Mouse (Mus musculus) gastrocnemius, adult 18-20 months (tissue): ENCODE measurements around the gene Chkb. TPM values are rescaled to one million over a fixed set of nuclear protein-coding genes. Genes with fewer than 3 reads are reported as not detected.

ENCODE experiments used
- DNase-seq: peaks from one replicate; pipeline ENCODE4 v3.0.0; 2021; ENCODE audit warnings: low spot score
- long read RNA-seq, 2 experiments: library from polyadenylated mRNA; stranded (forward); transcript quantifications; one replicate each; pipeline ENCODE4 v2.0.0; 2021
- total RNA-seq, 2 experiments: library from RNA; stranded (reverse); gene quantifications; 2 replicates each; pipeline ENCODE4 v1.2.3; 2021

The Chkb gene
- 10 to 100 TPM; 19.7 to 27.0 TPM for total RNA-seq
- long read RNA-seq, experiment 1, transcript Chkb-201 (11 exons, 1,707 nt) = major isoform, 15 of 24 reads
- long read RNA-seq, experiment 1, partial matches to known transcripts = 1 of 24 reads
- long read RNA-seq, experiment 1, other reads (novel, unspliced or antisense) = 7 of 24 reads
- long read RNA-seq, experiment 2, transcript Chkb-201 (11 exons, 1,707 nt) = major isoform, 11 of 19 reads
- long read RNA-seq, experiment 2, partial matches to known transcripts = 2 of 19 reads
- long read RNA-seq, experiment 2, other reads (novel, unspliced or antisense) = 5 of 19 reads

DNA sequence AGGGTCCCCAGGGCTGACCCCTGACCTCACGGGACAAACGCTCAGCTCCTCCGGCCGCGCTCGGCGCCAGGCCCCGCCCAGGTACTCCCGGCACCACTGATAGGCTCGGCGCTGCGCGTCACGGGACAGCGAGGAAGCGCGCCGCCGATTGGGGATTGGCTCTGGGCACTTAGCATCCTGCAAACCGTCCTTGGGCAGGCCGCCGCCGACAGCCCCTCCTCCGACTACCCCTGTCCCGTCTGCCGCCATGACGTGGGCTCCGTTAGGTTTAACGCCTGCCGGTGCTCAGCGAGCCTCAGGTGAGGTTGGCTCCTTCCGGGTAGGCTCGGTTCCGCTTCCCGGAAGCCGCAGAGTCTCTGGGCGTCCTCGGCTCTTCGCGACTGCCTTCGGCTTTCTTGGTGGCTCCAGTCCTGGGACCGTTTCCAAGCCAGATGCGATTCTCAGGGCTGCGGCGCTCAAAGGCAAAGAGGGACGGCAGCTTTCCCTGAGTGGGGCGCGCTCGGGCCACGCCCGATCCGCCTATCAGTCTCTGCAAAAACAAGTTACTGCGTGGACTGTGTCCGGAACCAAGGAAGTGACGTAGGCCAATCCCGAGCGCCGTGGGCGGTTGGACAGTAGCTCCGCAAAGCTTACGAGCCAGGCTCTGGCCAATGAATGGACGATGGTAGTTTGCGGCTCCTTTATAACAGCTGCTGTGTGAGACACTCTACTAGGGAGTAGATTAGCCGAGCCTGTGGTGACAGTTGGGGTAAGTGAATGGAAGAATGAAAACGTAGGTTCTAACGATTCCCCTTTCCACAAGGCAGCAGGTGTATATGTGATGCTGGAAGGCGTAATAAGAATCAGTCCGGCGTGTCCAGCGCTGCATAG is at the start of gene Chkb, which contains the start of the genes C730034F03Rik and Gm44502:
TSS of gene Chkb (minus strand) at position 557 of the 870 bp plus-strand sequence.
TSS of gene C730034F03Rik (plus strand) at position 238 of the 870 bp plus-strand sequence.
TSS of gene Gm44502 (minus strand) at position 345 of the 870 bp plus-strand sequence.
- peak; percentile 91 for DNase-seq

DNA sequence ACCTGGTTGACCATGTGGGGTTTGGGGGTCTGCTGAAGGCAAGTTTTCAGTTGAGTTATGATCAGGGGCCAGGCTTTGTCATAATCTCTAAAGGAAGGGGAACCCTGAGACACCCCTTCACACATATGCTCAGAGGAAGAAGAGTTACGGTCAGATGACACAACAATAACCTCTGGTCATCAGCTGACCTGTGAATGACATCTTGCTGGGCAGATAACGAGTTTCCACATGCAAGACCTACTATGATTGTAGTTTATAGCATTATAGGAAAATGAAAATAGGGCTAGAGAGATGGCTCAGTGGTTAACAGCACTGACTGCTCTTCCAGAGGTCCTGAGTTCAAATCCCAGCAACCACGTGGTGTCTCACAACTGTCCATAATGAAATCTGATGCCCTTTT is 48.9 kb upstream of the Chkb start:
- no peak for DNase-seq

DNA sequence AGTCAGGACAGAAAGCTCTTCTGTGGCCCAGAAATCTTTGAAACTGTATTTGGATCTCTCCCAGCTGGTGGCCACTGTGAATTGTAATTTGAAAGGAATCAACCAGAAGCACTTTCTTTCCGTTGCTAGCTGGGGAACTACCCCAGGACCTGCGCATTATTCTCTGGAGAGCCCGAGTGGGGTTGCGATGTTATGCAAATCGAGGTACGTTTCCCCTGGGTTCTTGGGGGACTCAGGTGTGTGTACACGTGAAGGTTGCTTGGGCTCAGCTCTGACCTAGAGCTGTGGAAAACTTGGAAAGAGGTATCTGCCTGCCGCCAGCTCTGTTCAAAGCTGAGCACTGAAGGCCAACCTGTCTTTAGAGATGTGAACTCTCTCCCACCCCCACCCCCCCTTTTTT is 48.1 kb upstream of the Chkb start:
- DNase-seq = no peak

DNA sequence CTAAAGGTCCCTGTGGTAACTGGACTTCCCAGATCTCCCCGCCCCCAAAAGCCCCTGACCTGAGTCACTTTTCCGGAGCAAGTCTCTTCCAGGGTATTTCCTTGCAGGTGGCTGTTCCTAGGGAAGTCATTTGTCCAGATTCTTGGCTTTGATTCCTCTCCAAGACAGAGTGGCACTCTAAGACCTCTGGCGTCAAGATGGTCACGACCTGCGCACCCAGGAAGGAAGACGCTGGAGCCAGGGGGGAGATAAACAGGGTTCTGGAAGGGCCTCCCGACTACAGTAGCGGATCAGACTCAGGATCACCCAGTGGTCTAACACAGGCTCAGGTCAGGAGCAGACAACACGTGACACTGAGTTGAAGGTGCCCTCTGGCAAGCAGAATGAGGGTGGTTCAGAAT is 47.4 kb upstream of the Chkb start, which contains the start of gene Arsa:
TSS of gene Arsa (minus strand) at position 335 of the 401 bp plus-strand sequence.
- no peak for DNase-seq

DNA sequence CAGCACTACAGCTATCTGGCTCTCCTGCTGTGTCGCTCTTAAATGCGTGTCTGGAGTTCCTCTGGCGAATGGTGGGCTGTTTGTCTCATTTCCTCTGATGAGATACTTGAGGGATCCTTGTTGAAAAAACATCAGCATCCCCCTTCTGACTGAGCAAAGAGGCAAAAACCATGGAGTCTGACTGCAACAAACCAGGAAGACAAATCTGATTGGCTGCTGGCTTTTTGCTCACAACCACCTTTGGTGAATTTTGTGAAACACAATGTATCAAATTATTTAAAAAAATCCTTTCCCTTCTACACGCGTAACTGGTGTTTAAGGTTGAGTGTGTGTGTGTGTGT is 46.7 kb upstream of the Chkb start:
- no peak for DNase-seq

DNA sequence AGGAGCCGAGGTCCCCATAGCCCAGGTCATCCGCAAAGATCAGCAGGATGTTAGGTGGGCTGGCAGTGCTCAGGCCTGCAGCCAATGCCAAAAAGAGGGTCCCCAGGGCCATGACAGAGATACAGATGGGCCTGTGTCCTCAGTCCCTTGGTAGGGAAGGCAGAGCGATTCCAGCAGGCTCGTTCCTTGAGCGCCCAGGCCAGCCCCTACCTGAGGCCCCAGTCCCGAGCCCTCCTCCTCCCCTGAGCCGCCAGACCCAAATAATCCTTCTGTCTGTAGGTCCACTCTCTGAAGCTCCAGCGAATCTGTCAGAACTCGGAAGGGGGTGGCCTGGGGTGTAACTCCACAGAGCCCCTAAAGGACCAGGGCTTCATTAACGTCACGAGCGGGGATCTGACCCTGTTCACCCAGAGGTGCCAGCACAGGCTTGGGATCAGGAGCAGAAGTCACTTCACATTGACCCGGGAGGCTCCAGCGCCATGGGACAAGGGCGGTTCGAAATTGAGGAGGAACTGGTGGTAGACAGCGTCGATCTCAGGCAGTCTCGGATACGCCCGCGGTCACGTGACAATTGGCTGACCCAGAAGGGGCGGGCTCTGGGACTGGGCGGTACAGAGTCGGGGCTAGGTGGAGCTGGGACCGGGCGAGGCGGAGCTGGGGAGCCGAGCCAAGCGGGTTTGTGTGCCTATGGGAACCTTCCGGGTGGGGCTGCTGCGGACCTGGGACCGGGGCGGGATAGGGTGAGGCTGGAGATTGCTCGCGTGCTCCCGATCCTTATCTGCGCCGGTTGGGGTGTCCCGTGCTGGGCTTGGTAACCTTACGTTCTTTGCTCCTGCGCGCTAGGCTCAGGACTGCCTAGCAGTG is 46.1 kb upstream of the Chkb start:
- peak; percentile 95 for DNase-seq

DNA sequence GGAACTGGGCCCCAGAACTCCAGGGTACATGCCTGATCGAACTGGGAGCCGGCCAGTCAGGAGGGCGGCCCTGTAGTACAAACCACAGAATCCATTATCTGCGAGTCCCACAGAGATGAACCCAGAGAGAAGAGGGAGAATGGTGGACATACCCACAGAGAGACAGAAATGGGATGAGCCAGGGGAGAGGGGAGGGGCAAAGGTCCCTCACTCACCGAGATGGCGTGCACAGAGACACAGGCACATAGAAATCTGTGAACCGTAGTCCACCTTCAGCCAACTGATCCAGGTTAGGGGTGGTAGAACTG is 45.5 kb upstream of the Chkb start:
- DNase-seq = no peak

DNA sequence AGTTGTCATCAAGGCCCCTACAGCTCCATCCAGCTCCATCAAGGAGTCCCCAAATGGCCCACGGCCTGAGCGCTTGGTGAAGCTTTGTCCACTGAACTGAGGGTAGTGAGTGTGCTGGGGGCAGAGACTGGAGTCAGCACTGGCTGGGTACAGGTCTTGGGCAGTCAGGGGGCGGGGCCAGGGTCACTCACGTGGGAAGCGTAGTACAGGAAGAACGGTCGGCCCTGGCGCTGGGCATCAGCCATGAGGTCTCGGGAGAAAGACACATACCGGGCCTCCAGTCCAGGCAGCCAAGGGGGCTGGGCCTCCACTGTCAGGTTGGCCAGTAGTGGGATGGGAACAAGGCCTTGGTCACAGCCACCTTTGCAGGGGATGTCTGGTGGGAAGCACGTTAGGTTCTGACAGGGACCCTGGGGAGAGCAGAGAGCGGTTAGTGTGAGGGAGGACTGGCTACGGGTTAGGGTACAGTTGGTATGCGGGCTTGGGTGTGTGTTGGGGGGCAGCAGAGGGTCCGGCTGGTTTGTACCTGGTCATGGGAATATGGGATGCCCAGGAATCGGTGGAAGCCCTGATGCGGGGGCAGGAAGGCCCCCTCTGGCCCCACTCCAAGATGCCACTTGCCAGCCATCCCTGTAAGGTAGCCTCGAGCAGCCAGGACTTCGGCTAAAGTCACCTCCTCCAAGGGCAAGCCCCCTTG is 45.0 kb upstream of the Chkb start:
- DNase-seq = no peak

DNA sequence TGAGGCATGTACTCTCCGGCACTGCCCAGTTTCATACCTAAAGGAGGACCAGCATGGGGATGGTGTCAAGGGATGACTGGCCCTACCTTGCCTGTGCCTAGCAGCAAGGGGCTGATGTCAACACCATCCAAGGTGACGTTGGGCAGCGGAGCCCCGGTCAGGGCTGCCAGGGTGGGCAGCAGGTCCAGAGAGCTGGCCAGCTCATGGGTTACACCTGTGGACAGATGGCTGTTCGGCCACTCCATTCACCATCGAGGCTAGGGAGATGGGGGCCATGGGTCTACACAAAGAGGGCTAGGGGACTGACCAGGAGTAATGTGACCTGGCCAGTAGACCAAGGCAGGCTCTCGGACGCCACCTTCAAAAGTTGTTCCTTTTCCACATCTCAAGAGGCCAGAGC is 44.2 kb upstream of the Chkb start:
- DNase-seq = no peak

DNA sequence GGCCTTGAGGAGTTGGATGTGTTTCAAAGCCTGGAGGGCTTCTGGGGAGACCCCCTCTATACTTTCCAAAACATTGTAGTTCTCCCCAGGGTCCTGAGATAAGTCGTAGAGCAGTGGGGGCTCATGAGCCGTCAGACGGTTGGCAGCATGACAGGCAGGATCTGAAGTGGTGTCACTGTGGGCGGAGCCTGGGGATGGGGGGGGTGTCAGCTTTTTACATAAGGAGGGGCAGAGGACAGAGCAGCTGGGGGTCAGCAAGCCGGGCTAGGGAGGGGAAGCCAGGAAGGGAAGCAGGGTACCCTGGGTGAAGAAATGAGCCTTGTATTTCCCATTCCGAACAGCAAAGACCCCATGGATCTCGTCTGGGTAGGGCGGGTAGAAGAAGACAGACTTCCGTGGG is 43.7 kb upstream of the Chkb start:
- no peak for DNase-seq

DNA sequence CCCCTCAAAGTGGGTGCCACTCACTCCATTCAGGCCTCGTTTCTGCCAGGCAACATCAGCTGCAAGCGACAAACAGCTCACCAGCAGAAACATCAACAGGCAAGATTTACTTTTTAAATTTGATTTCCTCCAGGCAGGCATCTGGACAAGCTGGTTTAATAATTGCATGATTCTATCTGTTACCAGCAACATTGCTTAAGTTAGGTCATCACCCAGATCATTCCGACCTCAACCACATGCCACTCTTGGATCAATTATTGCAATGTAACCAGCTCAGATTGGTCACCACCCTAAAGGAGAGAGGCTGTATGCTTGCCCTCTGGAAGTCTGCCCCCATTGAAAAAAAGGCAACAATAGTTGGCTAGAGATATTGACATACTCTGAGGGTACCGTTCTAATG is 41.8 kb upstream of the Chkb start:
- no peak for DNase-seq

DNA sequence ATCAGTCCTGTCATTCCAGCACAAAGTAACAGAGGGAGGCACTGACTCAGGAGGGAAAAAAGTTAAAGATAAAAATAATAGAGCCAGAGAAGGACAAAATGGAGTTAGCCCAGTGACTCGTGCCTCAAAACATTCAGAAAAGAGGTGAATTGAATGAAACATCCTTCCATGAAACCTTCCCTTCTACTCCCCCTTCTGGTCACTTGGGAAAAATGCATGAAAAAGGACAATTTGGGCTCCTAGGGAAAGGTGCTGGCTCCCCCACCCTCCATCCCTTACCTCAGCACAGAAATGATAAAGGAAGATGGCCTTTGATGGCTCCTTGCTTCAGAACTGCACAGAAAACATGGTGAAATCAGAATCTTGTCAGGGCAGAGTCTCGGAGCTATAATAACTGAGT is 38.9 kb upstream of the Chkb start:
- DNase-seq = peak; percentile 10

DNA sequence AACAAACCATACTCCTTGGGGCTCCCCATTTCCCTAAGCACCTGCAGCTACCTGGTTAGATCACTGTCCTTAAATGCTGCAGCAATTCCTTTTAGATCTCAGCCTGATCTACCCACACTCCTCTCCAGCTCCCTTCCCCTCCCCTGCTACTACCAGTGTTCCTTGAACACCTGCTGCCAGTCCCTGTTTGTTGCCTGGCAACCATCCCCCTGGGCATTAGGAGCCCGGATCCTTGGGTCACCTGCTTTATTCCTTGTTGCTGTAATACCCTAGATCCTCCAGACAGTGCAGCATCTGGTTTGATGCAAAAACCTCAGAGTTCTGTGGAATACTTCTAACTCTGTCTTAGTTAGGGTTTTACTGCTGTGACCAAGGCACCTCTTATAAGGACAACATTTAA is 35.3 kb upstream of the Chkb start:
- DNase-seq = no peak

DNA sequence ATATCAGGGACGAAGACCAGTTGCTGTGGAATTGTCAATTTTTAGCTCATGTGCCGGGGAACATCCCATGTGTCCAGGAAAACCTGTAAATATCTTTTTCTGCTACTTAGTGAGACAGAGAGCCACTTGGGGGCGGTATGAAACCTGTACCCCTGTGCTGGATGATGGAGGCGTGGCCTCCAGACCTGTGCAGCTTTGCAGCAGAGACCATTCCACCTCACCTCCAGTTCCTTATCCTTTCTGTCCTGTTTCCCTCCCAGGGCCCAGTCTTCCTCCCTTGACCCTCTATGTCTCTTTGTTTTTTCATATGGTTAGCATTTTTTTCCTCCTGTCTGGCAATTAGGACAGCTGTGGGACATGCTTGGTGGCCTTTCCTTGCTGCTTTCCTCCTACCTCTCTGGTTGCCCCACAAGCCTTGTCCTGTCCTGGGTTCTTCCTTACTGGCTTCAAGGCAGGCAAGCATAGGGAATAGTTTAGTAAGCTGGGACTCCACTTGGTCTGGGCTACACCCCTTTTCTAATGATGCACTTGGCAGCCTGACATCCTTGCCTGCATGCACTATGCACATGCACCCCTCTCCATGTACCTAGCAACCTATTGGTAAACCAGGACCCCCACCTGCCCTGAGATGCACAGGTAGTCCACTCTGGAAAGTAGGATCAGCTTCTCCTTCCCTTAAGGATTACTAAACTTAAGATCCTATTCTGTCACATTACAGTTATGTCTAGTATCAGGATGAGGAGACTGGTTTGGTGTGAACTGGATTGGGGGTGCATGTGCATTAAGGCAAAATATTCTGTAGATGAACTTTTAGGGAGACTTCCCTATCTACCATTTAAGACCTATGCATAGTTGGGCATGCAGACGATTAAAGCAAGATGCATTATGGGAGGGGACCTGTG is 33.9 kb upstream of the Chkb start:
- DNase-seq = no peak

DNA sequence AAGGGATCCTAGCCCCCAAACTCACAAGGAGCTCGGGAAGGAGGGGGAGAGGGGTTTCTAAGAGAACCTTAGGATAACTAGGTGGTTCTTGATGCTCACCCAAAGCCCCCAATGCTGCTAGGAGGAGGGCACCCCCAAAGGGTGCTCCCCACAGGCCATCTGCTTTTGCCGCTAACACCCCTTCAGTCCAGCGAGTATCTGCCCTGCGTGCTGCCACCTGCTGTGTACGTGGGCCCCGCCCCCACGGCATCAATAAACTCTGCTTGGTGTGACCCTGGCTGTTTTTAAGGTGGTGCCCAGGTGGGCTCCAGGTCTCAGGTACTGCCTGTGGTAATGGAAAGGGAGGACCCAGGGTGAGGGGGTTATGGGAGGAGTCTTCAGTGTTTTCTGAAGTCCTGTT is 32.5 kb upstream of the Chkb start:
- no peak for DNase-seq

DNA sequence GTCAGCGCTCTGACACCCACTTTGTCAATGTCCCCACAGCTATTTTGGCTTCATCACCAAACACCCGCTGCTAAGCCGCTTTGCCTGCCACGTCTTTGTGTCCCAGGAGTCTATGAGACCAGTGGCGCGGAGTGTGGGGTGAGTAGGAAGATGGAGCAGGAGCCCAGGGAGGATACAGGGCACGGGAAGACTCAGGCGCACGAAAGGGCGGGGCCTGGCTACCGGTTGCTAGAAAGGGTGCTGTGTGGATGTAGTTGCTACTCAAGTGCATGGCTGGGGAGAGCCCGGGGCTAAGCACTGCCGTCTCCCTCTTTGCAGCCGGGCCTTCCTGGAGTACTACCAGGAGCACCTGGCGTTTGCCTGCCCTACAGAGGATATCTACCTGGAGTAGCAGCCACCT is 31.6 kb upstream of the Chkb start:
- no peak for DNase-seq

DNA sequence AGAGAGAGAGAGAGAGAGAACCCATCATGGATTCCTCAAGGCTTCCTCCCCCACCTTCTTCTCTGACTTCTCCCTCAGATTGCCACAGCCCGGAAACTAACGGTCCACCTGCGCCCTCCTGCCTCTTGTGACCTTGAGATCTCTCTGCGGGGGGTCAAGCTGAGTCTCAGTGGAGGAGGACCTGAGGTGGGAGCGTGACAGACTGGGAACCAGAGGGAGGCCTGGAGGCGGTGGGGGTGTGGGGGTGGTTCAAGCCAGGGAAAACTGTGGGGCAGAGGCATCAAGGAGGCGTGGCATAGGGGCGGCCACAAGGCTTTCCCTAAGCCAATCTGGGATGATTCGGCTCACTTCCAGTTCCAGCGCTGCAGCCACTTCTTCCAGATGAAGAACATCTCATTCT is 30.6 kb upstream of the Chkb start:
- no peak for DNase-seq

DNA sequence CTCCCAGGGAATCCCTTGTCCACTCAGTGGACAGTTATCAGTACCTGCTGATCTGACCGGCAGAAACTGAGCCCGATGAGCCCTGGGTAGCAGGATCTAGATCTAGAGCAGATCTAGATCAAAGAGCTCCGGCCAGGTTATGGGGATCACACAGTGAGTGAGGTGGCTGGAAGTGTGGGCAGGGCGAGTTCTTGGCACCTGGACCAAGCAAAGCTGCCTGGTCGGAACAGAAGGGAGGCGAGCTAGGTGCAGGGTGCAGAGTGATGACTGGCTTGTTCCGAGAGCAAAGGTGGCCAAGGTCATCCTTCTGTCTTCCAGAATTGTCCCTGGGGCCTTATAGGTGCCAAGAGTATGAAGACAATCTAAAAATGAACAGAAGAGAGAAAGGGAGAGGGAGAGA is 30.1 kb upstream of the Chkb start:
- no peak for DNase-seq

DNA sequence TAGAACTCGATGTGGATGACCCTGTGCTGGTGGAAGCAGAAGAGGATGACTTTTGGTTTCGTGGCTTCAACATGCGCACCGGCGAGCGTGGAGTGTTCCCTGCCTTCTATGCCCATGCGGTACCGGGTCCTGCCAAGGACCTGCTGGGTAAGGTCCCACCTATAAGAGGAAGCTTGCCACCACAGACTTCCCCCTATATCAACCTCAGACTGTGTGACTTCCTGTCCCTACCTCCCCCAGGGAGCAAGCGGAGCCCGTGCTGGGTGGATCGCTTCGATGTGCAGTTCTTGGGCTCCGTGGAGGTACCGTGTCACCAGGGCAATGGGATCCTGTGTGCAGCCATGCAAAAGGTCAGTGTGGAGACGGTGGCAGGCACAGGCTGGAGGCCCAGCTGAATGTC is 29.2 kb upstream of the Chkb start:
- no peak for DNase-seq

DNA sequence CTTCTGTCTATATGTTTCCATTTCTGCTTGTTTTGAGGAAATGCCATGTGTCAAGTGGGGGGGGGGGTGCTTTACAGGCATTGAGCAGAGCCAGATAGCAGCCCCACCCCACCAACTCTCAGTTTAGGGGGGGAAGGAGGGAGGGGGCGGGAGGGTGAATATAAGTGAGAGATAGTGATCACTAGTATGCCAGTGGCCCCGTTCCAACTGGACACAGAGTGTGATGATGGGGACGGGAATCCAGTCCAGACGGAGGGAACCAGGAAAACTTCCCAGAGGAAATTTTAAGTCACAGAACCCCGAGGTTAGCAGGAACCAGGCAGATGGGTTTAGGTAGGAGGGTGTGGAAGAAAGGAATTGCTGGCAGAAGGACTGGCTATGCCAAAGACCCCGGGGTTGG is 25.9 kb upstream of the Chkb start:
- DNase-seq = no peak
